Mouse (Mus musculus): ENCODE results near the gene Gm10310. TPM values are rescaled to one million over a fixed set of nuclear protein-coding genes. Genes with fewer than 3 reads are reported as not detected.
"Not testable (repeated sequence)": the region's sequence is repeated elsewhere in the genome, so short reads cannot be mapped to it uniquely, and the experiment has no call there.

Gm10310 gene
- polyA plus RNA-seq, 1 experiment from 2014 or later: not detected

GRCm38 (mm10) chr10:129966232-129966631, 18.6 kb downstream of the Gm10310 start:
- not testable (repeated sequence) for H3K9me3 ChIP-seq (replicated peaks; ENCODE audit: control insufficient read depth, low read length); H3K4me1 ChIP-seq (ENCODE audit: control insufficient read depth, insufficient read depth, low read length); H3K4me3 ChIP-seq (ENCODE audit: low read depth, low read length); ATAC-seq (replicated peaks; ENCODE audit: insufficient number of reproducible peaks, low FRiP score, low TSS enrichment); H3K27me3 ChIP-seq (ENCODE audit: control insufficient read depth, insufficient read depth, low read length); H3K27ac ChIP-seq (ENCODE audit: low read depth, low read length); H3K4me2 ChIP-seq; H3K36me3 ChIP-seq (ENCODE audit: control insufficient read depth, insufficient read depth, low read length); H3K9ac ChIP-seq (ENCODE audit: low read depth, low read length)
- 95% methylated on average over 2 of the region's 3 CpGs for WGBS (ENCODE audit: insufficient replicate concordance)

- no peaks in the 10 kb centered on the region for H3K36me3 ChIP-seq (ENCODE audit: control insufficient read depth, insufficient read depth, low read length)
- H3K27me3 ChIP-seq (ENCODE audit: control insufficient read depth, insufficient read depth, low read length): no peaks in the 10 kb centered on the region
- no peaks in the 10 kb centered on the region for H3K4me1 ChIP-seq (ENCODE audit: control insufficient read depth, insufficient read depth, low read length)
- no peak within 1 kb of the TSS for H3K4me2 ChIP-seq
- no peak within 1 kb of the TSS for H3K9ac ChIP-seq (ENCODE audit: low read depth, low read length)
- 87% methylated on average over 2 of the region's 2 CpGs for WGBS (ENCODE audit: insufficient replicate concordance)
- no peak within 1 kb of the TSS for H3K4me3 ChIP-seq (ENCODE audit: low read depth, low read length)
- ATAC-seq (replicated peaks; ENCODE audit: insufficient number of reproducible peaks, low FRiP score, low TSS enrichment): no peak
- H3K27ac ChIP-seq (ENCODE audit: low read depth, low read length): no peak within 1 kb of the TSS
- no peaks in the 10 kb centered on the region for H3K9me3 ChIP-seq (replicated peaks; ENCODE audit: control insufficient read depth, low read length)
Observed at GRCm38 (mm10) chr10:129949000-129949399, 35.9 kb downstream of the Gm10310 start, which contains the start of gene Olfr818. TSS of gene Olfr818 (minus strand) at chr10:129949100.

Other genes starting within 250 kb of the Gm10310 start
- gene Olfr806, start 243.1 kb downstream of the Gm10310 start, polyA plus RNA-seq (2014; fragmentation: Nextera tagmentation; extraction: Ambion mirVana): not detected in 2 replicates
- not detected in 2 replicates for gene Olfr807, start 227.3 kb downstream of the Gm10310 start, polyA plus RNA-seq (2014; fragmentation: Nextera tagmentation; extraction: Ambion mirVana)
- gene Olfr808, start 219.6 kb downstream of the Gm10310 start, polyA plus RNA-seq (2014; fragmentation: Nextera tagmentation; extraction: Ambion mirVana): not detected in 2 replicates
- gene Olfr809, start 210.4 kb downstream of the Gm10310 start, polyA plus RNA-seq (2014; fragmentation: Nextera tagmentation; extraction: Ambion mirVana): not detected in 2 replicates
- not detected in 2 replicates for gene Olfr810, start 190.1 kb downstream of the Gm10310 start, polyA plus RNA-seq (2014; fragmentation: Nextera tagmentation; extraction: Ambion mirVana)
- gene Olfr811, start 180.7 kb downstream of the Gm10310 start, polyA plus RNA-seq (2014; fragmentation: Nextera tagmentation; extraction: Ambion mirVana): not detected in 2 replicates
- gene Olfr812, start 139.0 kb downstream of the Gm10310 start, polyA plus RNA-seq (2014; fragmentation: Nextera tagmentation; extraction: Ambion mirVana): not detected in 2 replicates
- gene Olfr813, start 129.7 kb downstream of the Gm10310 start, polyA plus RNA-seq (2014; fragmentation: Nextera tagmentation; extraction: Ambion mirVana): not detected in 2 replicates
- gene Olfr814, start 105.2 kb downstream of the Gm10310 start, polyA plus RNA-seq (2014; fragmentation: Nextera tagmentation; extraction: Ambion mirVana): not detected in 2 replicates
- not detected in 2 replicates for gene Olfr815, start 79.2 kb downstream of the Gm10310 start, polyA plus RNA-seq (2014; fragmentation: Nextera tagmentation; extraction: Ambion mirVana)
- not detected in 2 replicates for gene Olfr816, start 69.5 kb downstream of the Gm10310 start, polyA plus RNA-seq (2014; fragmentation: Nextera tagmentation; extraction: Ambion mirVana)
- gene Olfr818, start 36.0 kb downstream of the Gm10310 start, polyA plus RNA-seq (2014; fragmentation: Nextera tagmentation; extraction: Ambion mirVana): not detected in 2 replicates
- gene Olfr819, start 17.8 kb downstream of the Gm10310 start, polyA plus RNA-seq (2014; fragmentation: Nextera tagmentation; extraction: Ambion mirVana): not detected in 2 replicates
- not detected in 2 replicates for gene Olfr247, start 8.9 kb downstream of the Gm10310 start, polyA plus RNA-seq (2014; fragmentation: Nextera tagmentation; extraction: Ambion mirVana)
- gene Olfr820, start 27.6 kb upstream of the Gm10310 start, polyA plus RNA-seq (2014; fragmentation: Nextera tagmentation; extraction: Ambion mirVana): not detected in 2 replicates
- gene Olfr821, start 45.3 kb upstream of the Gm10310 start, polyA plus RNA-seq (2014; fragmentation: Nextera tagmentation; extraction: Ambion mirVana): not detected in 2 replicates
- gene Olfr822, start 86.1 kb upstream of the Gm10310 start, polyA plus RNA-seq (2014; fragmentation: Nextera tagmentation; extraction: Ambion mirVana): not detected in 2 replicates
- not detected in 2 replicates for gene Olfr823, start 130.3 kb upstream of the Gm10310 start, polyA plus RNA-seq (2014; fragmentation: Nextera tagmentation; extraction: Ambion mirVana)
- not detected in 2 replicates for gene Olfr824, start 144.9 kb upstream of the Gm10310 start, polyA plus RNA-seq (2014; fragmentation: Nextera tagmentation; extraction: Ambion mirVana)
- gene Olfr825, start 181.7 kb upstream of the Gm10310 start, polyA plus RNA-seq (2014; fragmentation: Nextera tagmentation; extraction: Ambion mirVana): not detected in 2 replicates
- gene Olfr826, start 199.1 kb upstream of the Gm10310 start, polyA plus RNA-seq (2014; fragmentation: Nextera tagmentation; extraction: Ambion mirVana): not detected in 2 replicates
- gene Olfr827, start 229.3 kb upstream of the Gm10310 start, polyA plus RNA-seq (2014; fragmentation: Nextera tagmentation; extraction: Ambion mirVana): not detected in 2 replicates